Mouse (Mus musculus) neutrophil, adult 5-6 weeks (primary cell): ENCODE data around the gene Scgb2b21. TPM values are rescaled to one million over a fixed set of nuclear protein-coding genes. Genes with fewer than 3 reads are reported as not detected.
"Not testable (repeated sequence)": the region's sequence is repeated elsewhere in the genome, so short reads cannot be mapped to it uniquely, and the experiment has no call there.

Experiments used
- ATAC-seq: fragments of 151-379, 151-347 bp; 2 replicates; pipeline ENCODE4 v1.8.0; 2017; ENCODE audit warnings: mild to moderate bottlenecking, moderate TSS enrichment; ENCODE audit not compliant: insufficient number of reproducible peaks, poor library complexity, low FRiP score, severe bottlenecking; ENCODE audit errors: extremely low read depth
- total RNA-seq: library from RNA; stranded (forward); fragments of 200-1000 nt; gene quantifications from 2 replicates; pipeline ENCODE4 v1.2.3, GENCODE M21; 2017

Gene Scgb2b21
- total RNA-seq, result not detected in 2 replicates

DNA sequence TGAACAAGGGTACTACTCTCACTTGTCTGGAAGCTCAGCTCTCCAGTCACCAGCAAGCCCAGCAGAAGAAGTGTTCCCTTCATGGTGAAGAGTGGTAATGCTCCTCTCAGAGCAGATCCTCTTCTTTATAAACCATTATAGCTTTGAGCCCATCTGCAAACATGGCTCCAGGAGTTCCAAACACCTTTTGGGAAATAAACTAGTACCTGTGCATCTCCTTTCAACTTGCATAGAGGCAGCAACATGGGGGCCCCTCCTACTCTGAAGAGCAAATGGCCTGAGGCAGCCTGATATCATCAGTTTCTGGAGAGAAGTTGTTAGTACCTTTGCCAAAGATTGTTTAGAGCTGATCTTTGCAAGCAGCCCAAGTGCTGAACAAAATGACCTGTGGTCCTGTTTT is at the start of gene Scgb2b21:
Gene Scgb2b21 (minus strand): TSS at position 101 of the 400 bp plus-strand sequence.
- no peak for ATAC-seq

DNA sequence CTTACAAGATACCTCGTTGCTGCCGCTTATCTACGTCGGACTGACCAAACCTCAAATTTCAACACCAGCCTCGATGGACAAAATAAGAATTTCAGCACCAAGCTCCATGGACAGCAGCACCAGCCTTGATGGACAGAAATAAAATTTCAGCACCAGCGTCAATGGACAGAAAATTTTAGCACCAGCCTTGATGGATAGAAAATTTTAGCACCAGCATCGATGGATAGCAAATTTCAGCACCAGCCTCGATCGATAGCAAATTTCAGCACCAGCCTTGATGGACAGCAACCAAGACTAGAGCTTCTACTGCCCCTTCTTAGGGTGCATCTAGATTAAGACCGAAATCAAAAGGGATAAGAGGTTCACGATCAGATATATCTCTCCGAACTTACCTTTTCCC is 23.2 kb upstream of the Scgb2b21 start:
- not testable (repeated sequence) for ATAC-seq

Other genes starting within 250 kb of the Scgb2b21 start
- gene Scgb2b19, start 240.1 kb downstream of the Scgb2b21 start, total RNA-seq, result not detected in 2 replicates
- not detected in 2 replicates for gene Scgb1b19, start 233.2 kb downstream of the Scgb2b21 start, total RNA-seq
- not detected in 2 replicates for gene Scgb2b20, start 154.1 kb downstream of the Scgb2b21 start, total RNA-seq
- gene Scgb1b20, start 147.2 kb downstream of the Scgb2b21 start, total RNA-seq, result not detected in 2 replicates
- gene Scgb2b24, start 218.9 kb upstream of the Scgb2b21 start, total RNA-seq, result not detected in 2 replicates
- gene Scgb1b24, start 223.3 kb upstream of the Scgb2b21 start, total RNA-seq, result not detected in 2 replicates